Mouse (Mus musculus) layer of hippocampus, adult 9-10 months (tissue): ENCODE measurements around the gene Rab3b.

Experiments used
- DNase-seq: peaks from one replicate; pipeline ENCODE4 v3.0.0; 2022; ENCODE audit warnings: low spot score

Rab3b gene

GRCm38 (mm10) chr4:108951663-108952062 lies 72.8 kb downstream of the Rab3b start:
- no peak for DNase-seq

GRCm38 (mm10) chr4:108959696-108960095 lies 80.8 kb downstream of the Rab3b start:
- no peak for DNase-seq

- DNase-seq = no peak
These were observed 82.0 kb downstream of the Rab3b start for GRCm38 (mm10) chr4:108960619-108961460.

GRCm38 (mm10) chr4:108963017-108963416 lies 84.2 kb downstream of the Rab3b start:
- DNase-seq = no peak

GRCm38 (mm10) chr4:108969517-108969916 lies 90.7 kb downstream of the Rab3b start:
- DNase-seq = no peak

- DNase-seq = no peak
These were observed 92.2 kb downstream of the Rab3b start for GRCm38 (mm10) chr4:108971054-108971453.

GRCm38 (mm10) chr4:108976458-108977071 lies 97.7 kb downstream of the Rab3b start:
- peak; percentile 68 for DNase-seq

- DNase-seq = no peak
These were observed 108.1 kb downstream of the Rab3b start for GRCm38 (mm10) chr4:108986833-108987472.

GRCm38 (mm10) chr4:108987473-108987842 lies 108.6 kb downstream of the Rab3b start:
- DNase-seq = no peak

GRCm38 (mm10) chr4:108989430-108989829 lies 110.6 kb downstream of the Rab3b start:
- no peak for DNase-seq

- DNase-seq = no peak
These were observed 111.2 kb downstream of the Rab3b start for GRCm38 (mm10) chr4:108990032-108990431.

GRCm38 (mm10) chr4:108990571-108990970 lies 111.7 kb downstream of the Rab3b start:
- no peak for DNase-seq

GRCm38 (mm10) chr4:108991811-108992210 lies 112.9 kb downstream of the Rab3b start:
- DNase-seq = no peak
